Mouse (Mus musculus) activated CD4-positive, CD25-positive, alpha-beta regulatory T cell, adult 4 months (primary cell): ENCODE results near the gene Tnnc2. TPM values are rescaled to one million over a fixed set of nuclear protein-coding genes. Genes with fewer than 3 reads are reported as not detected.
A peak's percentile ranks its signal among the peaks of the same experiment; 100 is the strongest.

Source experiments
- ATAC-seq: one replicate; pipeline ENCODE4 v1.8.0; 2017
- polyA plus RNA-seq, 2 experiments: library from polyadenylated mRNA; unstranded; fragments of 100-300 nt; shearing (Covaris generic); gene quantifications; one replicate each; pipeline ENCODE4 v1.2.1; 2017

Tnnc2 gene
- polyA plus RNA-seq: not detected

DNA sequence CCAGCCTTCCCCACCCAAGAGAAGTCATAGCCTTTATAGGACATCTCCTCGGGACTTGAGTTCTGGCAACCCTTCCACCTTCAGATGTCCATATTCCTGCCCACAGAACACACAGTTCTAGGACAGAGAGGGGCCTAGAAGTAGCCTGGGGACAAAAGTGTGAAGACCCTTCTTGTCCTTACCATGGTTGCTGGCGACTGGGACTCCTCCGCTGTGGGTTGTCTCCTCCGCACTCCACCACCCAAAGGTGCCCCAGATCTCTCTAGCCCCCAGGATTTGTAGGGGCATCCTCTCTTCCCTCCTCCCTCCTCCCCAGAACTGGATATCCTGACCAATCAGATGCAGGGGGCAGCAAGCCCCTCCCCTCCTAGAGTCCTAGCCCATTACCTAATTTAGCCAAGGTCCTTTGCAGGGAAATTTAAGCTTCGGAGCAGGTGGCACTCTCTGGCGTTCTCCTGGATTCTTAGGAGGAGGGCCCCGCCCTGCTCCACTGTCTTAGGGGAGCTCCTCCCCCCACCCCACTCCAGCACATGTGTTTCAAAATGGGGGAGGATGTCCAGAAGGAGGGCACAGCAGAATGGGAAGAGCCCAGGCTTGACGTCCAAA, at the start of gene Tnnc2:
TSS of gene Tnnc2 (minus strand) at position 487 of the 606 bp plus-strand sequence.
- no peak for ATAC-seq

DNA sequence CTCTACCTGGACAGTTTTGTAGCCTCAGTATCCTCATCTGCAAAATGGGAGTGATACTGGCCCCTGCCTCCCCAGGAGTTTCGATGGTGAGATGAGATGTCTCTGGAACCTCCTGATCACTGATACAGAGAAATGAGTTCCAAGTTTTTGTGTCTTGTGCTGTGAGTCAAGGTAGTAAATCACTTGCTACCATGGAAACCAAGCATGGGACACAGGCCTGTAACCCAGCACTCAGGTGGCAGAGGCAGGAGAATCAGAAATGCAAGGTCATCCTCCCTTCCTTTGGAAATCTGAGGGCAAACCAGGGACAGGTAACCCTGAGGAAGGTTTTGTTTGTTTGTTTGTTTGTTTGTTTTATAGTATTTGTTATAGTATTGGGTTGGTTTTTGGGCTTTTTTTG, 49.3 kb upstream of the Tnnc2 start:
- ATAC-seq: no peak

DNA sequence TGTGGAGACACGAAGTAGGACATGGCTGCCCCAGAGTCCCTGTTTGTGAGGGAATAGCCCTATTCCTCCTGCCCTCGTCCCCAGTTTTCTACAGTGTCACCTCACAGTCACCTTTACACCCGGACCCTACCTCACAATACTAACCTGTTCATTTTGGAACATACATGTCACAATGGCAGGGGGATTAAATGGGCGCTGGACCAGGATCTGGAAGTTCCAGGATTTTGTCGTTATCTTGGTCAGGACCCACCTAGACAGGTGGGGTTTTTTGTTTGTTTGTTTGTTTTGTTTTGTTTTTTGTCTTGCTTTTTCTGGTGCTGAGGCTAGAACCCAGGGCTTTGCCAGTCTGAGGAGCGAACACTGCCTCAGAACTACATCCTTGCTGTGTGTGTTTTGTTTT, 48.7 kb upstream of the Tnnc2 start, which contains the start of gene Spata25:
TSS of gene Spata25 (minus strand) at position 101 of the 400 bp plus-strand sequence.
- ATAC-seq: no peak

DNA sequence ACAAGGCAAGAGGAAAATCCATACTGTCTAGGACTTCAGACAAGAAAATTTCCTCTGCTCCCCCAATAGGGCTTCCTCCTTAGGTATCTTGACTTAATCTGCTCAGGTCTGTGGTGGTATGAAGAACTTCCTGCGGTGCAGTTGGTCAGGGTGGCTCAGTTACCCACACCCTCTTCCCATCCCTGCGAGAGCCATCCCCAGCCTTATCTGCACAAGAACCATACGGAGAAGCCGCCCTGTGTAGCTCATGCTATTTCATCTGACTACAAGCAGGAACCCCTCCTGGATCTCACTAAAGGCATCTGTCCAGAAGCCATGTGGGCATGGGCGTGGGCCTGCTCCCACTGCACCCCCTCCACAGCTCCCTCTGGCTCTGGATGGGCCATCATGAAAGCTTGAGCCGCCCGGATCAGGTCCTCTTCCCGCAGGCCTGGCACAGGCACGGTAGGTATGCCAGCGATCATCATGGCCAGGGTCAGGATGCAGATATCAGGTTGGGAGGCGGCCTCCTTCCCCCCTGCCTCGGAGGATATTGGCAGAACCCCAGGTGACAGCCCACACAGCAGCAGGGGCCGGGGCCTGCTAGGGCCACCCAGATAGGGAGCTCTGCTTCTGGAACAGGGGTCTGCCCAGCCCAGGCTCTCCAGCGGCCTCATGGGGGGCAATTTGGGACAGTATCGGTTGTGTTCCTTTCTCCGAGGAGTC, 47.5 kb upstream of the Tnnc2 start:
- ATAC-seq: no peak

DNA sequence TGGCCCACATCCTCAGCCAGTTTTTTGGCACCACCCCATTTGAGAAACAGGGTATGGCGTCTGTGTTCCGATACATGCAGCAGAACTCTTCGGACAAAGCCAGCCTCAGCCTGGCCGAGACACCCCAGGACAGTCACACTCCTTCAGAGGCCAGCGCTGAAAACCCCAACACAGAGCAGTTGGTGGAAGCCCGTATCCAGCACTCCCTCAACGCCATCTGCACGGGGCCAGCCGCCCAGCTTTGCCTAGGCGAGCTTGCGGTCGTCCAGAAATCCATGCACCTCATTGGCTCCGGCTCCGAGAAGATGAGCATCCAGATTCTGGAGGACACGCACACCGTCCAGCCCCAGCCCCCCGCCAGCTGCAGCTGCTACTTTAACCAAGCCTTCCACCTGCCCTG, 45.8 kb upstream of the Tnnc2 start:
- ATAC-seq: no peak

DNA sequence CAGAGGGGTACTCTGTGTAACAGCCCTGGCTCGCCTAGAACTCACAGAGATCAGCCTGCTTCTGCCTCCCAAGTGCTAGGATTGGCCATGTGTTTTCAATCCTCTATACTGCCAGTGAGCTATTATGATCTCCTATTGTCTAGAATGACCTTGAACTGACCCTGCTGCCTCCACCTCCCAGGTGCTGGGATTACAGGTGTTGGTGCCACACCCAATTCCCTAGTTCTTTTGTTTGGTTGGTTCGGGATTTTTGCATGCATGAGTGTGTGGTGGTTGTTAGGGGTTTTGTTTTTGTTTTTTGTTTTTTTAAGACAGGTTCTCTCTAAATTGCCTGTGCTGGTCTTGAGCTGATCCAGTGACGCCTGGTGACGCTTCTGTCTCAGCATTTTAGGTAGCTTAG, 44.2 kb upstream of the Tnnc2 start:
- no peak for ATAC-seq

DNA sequence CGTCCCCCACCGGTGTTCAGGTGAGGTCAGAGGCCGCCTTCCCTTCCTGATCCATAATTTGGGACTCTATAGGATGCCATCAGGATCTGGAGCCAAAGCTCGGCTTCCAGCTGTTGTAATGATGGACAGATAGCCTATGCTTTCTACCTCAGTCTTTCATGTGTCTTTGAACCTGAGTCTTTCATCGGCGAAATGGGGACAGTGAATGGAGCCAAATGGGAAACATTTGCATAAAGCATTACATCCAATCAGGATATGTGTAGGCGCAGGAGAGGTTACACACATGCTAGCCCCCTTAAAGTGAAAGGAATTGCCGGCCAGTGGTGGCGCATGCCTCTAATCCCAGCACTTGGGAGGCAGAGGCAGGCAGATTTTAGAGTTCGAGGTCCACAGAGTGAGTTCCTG, 43.4 kb upstream of the Tnnc2 start:
- ATAC-seq: no peak

DNA sequence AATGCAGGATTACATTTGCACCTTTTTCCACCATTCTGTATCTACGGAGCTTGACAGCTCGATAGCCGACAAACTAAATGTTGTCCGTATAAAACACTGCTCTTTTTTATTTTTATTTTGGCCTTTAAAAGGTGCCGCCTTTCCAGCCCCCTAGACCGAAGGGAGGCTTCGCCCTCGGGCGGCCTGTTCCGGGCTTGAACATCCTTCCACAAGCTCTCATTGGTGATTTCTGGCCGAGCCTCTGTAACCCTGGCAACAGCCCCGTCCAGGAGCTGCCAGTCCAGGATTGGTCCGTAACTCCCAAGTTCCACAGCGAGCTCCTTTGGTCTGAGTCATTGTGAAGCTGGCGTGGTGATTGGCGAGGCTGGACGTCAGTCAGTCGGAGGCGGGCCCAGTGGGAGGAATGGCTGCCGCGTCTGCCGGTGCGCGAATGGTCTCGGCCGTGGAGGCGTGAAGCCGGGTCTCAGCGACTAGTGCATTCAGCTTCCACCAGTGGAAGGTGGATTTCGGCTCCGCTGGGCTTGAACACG, 42.9 kb upstream of the Tnnc2 start, which contains the start of gene Zswim1:
TSS of gene Zswim1 (plus strand) at position 51 of the 530 bp plus-strand sequence.
- peak; percentile 100 for ATAC-seq

DNA sequence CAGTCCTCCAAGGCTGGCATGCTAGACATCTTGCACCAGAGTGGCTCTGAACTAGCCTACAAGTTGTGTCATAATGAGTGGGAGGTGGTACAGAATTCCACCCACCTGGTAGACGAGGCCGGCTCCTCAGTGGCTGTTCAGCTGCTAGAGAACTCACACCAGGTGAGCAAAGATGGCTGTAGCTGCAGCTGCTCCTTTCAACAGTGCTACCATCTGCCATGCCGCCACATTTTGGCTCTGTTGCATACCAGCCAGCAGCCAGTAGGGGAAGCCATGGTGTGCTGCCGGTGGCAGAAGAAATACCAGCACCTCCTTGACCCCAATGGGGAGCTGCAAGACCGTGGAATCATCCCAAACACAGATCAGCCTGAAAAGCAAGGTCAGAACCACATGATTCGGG, 41.3 kb upstream of the Tnnc2 start:
- ATAC-seq: no peak

DNA sequence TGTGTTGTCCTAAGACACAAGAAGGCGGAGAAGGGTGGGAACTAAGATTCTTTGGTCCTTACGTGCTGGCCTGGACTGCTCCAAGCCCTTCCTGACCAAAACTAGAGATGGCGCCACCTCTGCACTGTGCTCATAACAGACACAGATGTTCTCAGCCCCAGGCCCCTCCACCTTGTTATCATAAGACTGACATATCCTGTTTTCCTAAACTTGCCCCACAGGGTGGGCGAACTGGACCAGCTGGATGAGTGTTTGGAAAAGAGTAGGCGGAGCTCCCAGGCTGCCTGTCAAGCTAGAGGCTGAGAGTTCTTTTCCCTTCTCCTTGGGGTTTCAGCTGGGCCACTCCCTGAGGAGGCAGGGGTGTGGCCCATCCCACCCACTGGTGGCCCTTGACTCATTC, 37.9 kb upstream of the Tnnc2 start:
- no peak for ATAC-seq

DNA sequence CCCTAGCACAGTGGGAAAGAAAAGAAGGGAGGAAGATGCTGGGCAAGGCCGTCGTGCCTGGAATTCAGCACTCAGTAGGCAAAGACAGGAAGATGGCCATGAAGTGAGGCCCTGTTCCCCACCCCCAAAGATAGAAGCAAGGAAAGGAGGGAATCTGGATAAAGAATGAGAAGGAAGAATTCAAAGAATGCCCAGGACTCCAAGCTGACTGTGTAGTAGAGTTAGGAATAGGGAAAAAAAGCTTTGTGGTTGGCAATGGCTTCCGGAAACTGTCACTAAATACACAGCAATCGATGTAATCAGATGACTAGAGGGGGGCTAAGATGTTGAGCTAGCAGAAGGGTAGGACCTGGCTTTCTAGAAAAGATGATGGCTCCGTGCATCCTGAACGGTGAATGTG, 37.4 kb upstream of the Tnnc2 start:
- ATAC-seq: no peak

DNA sequence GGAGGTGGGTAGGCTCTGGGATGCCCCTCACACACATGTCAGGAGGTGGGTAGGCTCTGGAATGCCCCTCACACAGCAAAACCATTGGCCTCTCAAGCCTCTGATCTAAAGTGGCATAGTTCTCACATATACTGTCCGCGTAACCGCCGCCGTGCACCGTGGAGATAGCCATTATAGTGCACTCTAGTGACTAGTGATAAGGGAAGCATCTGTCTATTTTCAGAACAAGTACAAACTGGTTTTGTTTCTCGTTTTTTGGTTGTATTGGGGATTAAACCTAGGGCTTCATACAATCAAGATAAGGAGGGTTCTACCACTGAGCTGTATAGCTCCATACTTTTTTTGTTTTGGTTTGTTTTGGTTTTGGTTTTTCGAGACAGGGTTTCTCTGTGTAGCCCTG, 36.1 kb upstream of the Tnnc2 start:
- ATAC-seq: no peak

DNA sequence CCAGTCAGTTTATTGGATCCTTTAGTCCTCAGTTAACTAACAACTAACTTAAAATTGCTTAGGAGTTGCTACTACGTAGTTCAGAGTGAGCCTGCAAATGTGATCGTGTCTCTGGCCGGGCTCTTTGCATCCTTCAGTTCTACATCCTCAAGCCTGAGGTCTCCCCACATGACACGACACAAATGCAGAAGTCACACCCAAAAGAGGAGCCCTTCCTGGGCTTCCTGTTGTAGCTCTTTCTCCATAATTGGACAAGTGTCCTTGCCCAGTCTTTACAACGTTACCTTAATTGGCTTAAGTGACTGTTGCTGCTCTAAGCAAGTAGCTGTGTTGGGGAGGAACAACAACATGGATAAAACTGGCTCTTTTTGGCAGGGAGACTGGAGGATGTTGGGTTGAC, 35.6 kb upstream of the Tnnc2 start:
- ATAC-seq: no peak

DNA sequence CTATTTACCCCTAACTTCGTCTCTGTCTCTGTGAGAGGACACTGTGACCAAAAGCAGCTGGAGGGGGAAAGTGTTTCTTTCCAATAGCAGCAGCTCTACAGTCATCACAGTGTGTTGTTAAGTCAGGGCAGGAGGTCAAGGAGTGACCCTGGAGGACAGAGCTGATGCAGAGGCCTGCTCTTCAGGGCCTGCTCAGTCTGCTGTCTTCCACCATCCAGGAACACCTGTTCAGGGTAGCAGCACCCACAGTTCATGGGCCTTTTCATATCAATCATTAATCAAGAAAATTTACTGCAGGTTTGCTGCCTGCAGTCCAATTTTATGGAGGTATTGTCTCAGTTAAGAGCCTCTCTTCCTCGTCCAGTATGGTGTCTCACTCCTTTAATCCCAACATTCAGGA, 33.8 kb upstream of the Tnnc2 start:
- ATAC-seq: no peak

DNA sequence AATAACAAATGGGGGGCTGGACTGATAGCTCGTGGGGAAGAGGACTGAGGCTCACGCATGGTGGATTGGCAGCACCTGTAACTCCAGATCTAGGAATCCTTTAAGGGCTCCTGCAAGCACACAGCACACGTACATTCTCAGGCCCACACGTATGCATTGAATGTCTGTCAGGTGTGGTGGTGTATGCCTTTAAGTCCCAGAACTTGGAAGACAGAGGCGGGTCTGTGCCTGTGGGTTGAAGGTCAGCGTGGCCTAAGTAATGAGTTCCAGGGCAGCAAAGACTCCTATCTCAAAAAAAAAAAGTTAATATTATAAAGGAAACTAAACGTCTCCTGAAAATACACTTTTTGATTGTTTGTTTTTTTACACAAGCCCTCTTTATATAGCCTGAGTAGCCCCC, 26.8 kb upstream of the Tnnc2 start:
- ATAC-seq: no peak

DNA sequence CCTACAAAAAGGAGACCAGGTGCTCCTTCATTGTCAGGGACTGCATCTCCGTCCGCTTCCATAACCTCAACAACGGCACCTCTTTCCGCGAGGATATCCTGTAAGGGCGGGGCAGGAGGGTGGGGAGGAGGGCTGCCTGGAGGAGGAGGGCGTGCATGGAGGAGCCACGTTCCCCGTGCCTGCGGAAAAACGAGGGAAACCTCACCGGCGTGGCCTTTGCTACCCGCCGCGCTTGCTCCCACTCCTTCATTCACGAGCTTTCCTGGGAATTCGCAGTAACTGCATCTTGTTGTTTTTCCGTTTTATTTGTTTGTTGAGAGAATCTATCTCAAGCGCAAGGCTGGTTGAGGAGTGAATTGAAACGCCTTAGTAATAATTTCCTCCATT, 25.6 kb upstream of the Tnnc2 start:
- ATAC-seq: no peak

DNA sequence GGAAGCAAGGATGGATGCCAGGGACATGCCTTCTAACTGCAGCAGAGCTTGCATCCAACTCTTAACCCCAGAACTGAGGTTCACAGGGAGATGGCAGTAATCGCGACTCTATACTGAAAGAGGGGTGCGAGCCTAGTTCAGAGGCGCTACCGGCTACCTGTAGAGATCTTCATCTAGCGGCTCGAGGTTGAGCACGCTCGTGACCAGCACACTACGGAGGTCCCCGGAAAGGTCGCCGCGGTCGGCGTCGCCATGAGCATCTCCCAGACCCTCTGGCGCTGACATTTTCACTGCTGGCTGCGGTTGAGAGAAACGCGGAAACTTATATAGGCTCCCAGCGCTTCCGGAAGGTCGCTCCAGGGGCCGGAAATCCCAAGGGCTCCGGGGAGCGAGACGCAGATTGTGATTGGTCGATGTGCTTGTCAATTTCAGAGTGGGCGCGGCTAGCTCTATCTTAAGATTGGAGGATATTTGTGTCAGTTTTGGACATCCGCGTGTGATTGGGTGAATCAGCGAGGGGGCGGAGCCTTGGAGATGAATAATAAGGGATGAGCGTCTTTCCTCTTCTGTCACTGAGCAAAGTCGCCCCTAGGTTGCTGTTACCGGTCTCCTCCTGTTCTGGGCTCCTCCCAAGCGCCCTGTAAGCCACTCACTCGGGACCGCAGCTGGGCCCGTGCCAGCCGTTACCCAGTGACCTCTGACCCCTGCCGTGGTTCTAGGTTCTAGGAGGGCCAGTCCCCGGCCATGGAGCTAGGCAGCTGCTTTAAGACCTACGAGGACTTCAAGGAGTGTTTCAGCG, 25.0 kb upstream of the Tnnc2 start, which contains the start of the genes Acot8 and Zswim3:
TSS of gene Acot8 (minus strand) at position 350 of the 799 bp plus-strand sequence.
TSS of gene Zswim3 (plus strand) at position 566 of the 799 bp plus-strand sequence.
- ATAC-seq: peak; percentile 96

DNA sequence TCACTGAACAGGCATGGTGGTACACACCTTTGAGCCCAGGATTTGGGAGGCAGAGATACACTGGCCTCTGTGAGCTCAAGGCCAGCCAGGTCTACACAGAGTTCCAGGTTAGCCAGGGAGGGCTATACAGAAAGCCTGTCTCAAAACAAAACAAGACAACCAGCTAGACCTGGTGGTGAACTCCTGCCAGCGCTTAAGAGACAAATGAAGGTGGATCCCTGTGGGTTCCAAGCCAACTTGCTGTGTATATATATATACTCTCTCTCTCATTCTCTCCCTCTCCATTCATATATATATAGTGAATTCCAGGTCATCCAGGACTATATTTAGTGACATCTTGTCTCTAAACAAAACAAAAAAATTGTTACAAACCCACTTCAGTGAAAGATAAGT, 24.1 kb upstream of the Tnnc2 start:
- no peak for ATAC-seq

DNA sequence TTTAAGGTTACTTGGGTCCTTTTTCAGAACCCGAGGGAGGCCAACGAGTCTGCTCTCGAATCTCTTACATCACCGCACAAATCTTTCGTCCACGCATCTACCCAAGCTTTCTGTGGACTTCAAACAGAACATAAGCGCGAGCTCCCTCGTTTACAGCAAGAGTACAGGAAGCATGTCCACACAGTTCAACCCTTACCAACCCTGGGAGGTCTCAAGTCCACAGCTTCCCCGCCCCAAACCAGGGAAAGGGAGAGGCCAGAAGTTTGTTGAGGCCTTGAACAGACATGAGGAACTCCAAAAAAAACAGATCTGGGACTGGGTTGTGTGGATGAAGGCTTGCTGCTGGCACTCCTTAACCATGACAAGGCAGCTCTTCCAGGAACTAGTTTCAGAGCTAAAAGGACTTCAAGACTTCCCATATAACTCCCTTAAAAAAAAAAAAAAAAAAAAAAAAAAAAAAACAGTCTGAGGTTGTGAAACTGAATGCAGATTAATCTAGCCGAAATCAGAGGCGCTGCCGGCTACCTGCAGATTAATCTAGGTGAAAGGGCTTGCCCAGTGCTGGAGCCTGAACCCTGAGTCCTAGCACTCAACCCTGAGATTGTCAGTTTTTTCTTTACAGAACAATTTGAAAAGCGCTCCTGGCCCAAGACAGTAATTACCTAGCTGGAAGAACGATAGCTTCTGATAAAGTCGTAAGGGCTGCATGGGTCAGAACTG, 23.6 kb upstream of the Tnnc2 start:
- no peak for ATAC-seq

DNA sequence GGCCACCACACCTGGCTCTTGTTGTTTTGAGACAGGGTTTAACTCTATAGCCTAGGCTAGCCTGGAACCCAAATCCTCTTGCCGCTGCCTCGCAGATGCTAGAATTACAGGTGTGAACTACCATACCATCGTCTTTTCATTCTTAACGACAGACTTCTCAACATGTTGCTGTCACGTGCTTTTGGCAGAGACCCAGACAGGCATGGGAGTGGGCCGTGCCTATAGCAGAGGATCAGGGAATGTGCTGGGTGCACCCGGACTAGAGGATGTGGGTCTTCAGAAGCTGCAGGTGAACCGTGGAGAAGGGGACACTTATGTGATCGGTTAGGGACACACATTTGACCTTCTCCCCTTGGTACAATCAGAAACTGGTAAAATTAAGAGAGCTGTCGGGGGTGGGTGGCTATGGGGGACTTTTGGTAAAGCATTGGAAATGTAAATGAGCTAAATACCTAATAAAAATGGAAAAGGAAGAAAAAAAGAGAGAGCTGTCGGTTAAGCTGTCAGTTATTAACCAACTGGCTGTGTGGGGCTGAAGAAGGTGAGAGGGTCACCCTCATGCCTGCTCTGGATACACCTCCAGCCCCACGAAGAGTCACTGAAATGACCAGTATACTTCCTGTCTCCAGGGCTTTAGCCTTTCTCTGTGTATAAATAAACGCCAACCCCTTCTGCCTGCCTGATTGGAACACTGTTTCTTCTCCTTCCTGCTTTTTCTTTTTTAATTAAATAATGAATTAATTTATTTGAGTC, 20.7 kb upstream of the Tnnc2 start:
- no peak for ATAC-seq

DNA sequence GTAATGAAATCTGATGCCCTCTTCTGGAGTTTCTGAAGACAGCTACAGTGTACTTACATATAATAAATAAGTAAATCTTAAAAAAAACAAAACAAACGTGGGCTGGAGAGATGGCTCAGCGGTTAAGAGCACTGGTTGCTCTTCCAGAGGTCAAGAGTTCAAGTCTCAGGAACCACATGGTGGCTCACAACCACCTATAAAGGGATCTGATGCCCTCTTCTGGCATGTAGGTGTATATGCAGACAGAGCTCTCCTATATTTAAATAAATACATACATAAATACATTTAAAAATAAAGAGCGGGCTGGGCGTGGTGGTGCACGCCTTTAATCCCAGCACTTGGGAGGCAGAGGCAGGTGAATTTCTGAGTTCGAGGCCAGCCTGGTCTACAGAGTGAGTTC, 18.8 kb upstream of the Tnnc2 start:
- ATAC-seq: peak; percentile 32

DNA sequence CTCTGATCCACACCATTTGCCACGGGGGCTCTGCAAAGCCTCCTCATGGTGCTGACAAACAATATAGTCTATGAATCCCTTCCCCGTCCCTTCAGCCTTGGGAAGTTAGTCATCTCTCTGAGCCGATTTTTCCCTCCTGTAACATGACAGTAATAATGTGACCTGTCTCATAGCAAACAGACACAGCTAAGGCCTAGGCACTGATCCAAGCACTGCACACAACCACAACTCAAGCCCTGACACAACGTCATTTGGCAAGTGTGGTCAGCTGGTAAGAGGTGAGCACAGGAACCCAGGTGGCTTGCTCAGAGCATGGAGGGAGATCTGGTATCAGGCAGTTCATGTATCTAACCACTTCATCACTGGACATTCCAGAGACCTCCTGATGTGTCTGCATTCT, 16.1 kb upstream of the Tnnc2 start:
- ATAC-seq: no peak
